Mouse (Mus musculus) embryonic facial prominence, embryonic 15.5 days (tissue): ENCODE results near the gene B4galnt1. TPM values are rescaled to one million over a fixed set of nuclear protein-coding genes. Genes with fewer than 3 reads are reported as not detected.
A peak's percentile ranks its signal among the peaks of the same experiment; 100 is the strongest.
"Not testable (repeated sequence)": the region's sequence is repeated elsewhere in the genome, so short reads cannot be mapped to it uniquely, and the experiment has no call there.

ENCODE experiments used
- ATAC-seq: fragments of 200-750 bp; cut with Nextera tagmentation; 2 replicates; pipeline ENCODE4 v1.8.0; 2017; ENCODE audit warnings: low read depth, moderate TSS enrichment; ENCODE audit not compliant: insufficient number of reproducible peaks, low FRiP score, low TSS enrichment
- H3K27ac ChIP-seq: fragments of 300-500 bp; sonication (generic); replicated peaks from 2 replicates; pipeline ENCODE4 v1.5.1; 2015; ENCODE audit warnings: mild to moderate bottlenecking, inconsistent platforms
- H3K27me3 ChIP-seq: fragments of 300-500 bp; sonication (generic); 2 replicates; pipeline ENCODE4 v1.6.1; 2015; ENCODE audit warnings: inconsistent platforms
- H3K36me3 ChIP-seq: fragments of 300-500 bp; sonication (generic); 2 replicates; pipeline ENCODE4 v1.6.1; 2015; ENCODE audit warnings: mild to moderate bottlenecking, inconsistent platforms
- H3K4me1 ChIP-seq: fragments of 300-500 bp; sonication (generic); 2 replicates; pipeline ENCODE4 v1.6.1; 2015; ENCODE audit warnings: inconsistent platforms
- H3K4me2 ChIP-seq: fragments of 300-500 bp; sonication (generic); replicated peaks from 2 replicates; pipeline ENCODE4 v1.6.1; 2015; ENCODE audit warnings: mild to moderate bottlenecking, inconsistent platforms
- H3K4me3 ChIP-seq: fragments of 300-500 bp; sonication (generic); replicated peaks from 2 replicates; pipeline ENCODE4 v1.5.1; 2015; ENCODE audit warnings: mild to moderate bottlenecking, inconsistent platforms
- H3K9ac ChIP-seq: fragments of 300-500 bp; sonication (generic); 2 replicates; pipeline ENCODE4 v1.6.1; 2015; ENCODE audit warnings: inconsistent platforms
- H3K9me3 ChIP-seq: fragments of 300-500 bp; sonication (generic); replicated peaks from 2 replicates; pipeline ENCODE4 v1.6.1; 2016; ENCODE audit warnings: inconsistent platforms
- WGBS: fragments of 180-500 bp; shearing (Covaris S2); methylation state at CpG from one replicate; pipeline ENCODE4 v1.1.7; 2015; 5-methylcytosine and 5-hydroxymethylcytosine counted together
- polyA plus RNA-seq: library from polyadenylated mRNA; unstranded; fragments of >200 nt; fragmentation: Nextera tagmentation; extraction: Ambion mirVana; gene quantifications from 2 replicates; pipeline ENCODE4 v1.2.1, GENCODE M21; 2015

The B4galnt1 gene
- polyA plus RNA-seq, 1 experiment from 2014 or later, result 12.7 TPM

DNA sequence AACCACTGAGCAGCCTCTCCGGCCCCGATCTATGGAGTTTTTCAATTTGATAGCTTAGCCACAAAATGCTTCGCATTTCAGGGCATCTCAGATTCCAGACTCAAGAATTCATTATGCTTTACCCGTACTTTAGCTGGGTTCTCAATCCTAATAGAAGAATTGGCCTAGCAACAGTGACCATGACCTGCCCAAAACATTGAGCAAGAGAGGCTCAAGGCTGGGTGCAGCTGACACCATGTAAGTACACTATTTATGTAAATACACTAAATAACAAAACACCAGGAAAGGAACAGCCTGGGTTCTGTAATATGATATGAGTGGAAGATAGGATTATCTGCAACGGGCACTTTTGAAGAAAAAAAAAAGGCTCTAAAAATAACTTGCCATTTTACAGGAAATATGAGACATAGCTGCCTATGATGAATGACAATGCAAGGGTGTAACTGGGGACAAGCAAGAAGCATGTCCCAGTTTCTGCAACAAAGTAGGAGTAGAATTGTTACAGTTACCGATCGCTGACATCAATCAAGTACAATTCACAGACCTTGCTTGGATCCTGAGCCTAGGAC, 37.2 kb upstream of the B4galnt1 start:
- H3K4me2 ChIP-seq, result no peak overlapping the region
- no peak overlapping the region for H3K4me3 ChIP-seq
- H3K27me3 ChIP-seq, result no peaks in the 10 kb centered on the region
- peaks cover 7% of the 10 kb centered on the region for H3K4me1 ChIP-seq
- H3K27ac ChIP-seq, result no peak overlapping the region
- H3K9ac ChIP-seq, result no peak overlapping the region
- no peaks in the 10 kb centered on the region for H3K36me3 ChIP-seq
- no peaks in the 10 kb centered on the region for H3K9me3 ChIP-seq
- WGBS, result 54% methylated on average over 7 of the region's 7 CpGs
- ATAC-seq, result no peak

DNA sequence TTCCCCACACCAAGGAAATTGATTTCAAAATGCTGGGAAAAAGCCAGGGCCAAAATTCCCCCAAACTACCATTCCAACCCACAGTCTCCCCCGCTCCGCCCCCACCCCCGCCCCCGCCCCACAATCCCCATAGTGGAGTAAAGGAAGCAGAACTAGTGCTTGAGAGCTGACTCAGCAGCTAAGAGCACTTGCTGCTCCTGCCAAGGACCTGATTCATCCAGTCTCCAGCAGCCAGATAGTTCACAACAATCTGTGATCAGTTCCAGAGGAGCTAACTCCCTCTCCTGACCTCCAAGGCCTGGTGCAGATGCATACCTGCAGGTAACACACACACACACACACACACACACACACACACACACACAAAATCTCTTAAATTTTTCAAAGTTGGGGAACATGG, 35.6 kb upstream of the B4galnt1 start:
- H3K36me3 ChIP-seq, result no peaks in the 10 kb centered on the region
- ATAC-seq, result no peak

DNA sequence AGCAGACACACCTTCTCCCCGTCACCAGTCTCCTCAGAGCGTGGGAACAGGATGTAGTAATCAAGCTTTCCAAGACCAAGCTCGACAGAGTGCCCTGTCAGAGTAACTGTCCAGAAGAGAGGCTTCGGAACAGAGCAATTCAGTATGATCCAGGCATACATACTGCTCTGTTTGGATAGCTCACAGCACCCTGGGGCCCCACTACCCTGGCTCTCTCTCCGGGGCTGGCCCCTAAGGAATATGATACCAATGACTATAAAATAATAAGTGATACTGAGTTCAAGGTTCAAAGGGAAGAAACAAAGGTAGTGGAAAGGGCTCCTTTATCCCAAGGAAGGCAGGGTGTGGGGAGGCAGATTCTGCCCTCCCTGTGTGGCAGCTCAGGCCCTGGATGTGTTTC, 32.6 kb upstream of the B4galnt1 start:
- Histone ChIP-seq H3K36me3 (no peaks in the 10 kb centered on the region), H3K9me3 (no peaks in the 10 kb centered on the region), H3K4me3 (no peak overlapping the region), H3K4me1 (peaks cover 8% of the 10 kb centered on the region; the same call in 1 of the 2 replicates), H3K9ac (no peak overlapping the region), H3K27ac (no peak overlapping the region), H3K27me3 (no peaks in the 10 kb centered on the region), H3K4me2 (no peak overlapping the region)
- WGBS, result 59% methylated on average over 5 of the region's 5 CpGs
- ATAC-seq, result no peak

More for the DNA sequence above, 35.6 kb upstream of the B4galnt1 start:
- Histone ChIP-seq H3K4me2 (no peak overlapping the region), H3K27ac (no peak overlapping the region), H3K4me3 (no peak overlapping the region), H3K4me1 (no peaks in the 10 kb centered on the region), H3K9ac (no peak overlapping the region), H3K9me3 (no peaks in the 10 kb centered on the region), H3K27me3 (no peaks in the 10 kb centered on the region)
- WGBS, result 55% methylated on average over 4 of the region's 4 CpGs

DNA sequence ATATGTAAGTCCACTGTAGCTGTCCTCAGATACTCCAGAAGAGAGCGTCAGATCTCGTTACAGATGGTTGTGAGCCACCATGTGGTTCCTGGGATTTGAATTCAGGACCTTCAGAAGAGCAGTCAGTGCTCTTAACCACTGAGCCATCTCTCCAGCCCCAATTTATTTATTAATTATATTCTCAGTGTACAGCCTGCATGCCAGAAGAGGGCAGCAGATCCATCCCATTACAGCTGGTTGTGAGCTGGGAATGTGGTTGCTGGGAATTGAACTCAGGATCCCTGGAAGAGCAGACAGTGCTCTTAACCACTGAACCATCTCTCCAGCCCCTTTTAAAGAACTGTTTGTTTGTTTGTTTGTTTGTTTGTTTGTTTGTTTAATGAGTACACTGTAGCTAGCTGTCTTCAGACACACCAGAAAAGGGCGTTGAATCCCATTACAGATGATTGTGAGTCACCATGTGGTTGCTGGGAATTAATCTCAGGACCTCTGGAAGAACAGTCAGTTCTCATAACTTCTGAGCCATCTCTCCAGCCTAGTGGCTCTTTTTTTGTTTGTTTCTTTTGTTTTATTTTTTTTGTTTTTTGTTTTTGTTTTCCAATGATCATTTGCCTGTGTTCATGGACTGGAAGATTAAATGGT, 30.5 kb upstream of the B4galnt1 start:
- H3K9ac ChIP-seq, H3K4me3 ChIP-seq, H3K27me3 ChIP-seq, ATAC-seq, H3K4me2 ChIP-seq, H3K27ac ChIP-seq, H3K9me3 ChIP-seq, H3K36me3 ChIP-seq, H3K4me1 ChIP-seq: not testable (repeated sequence)
- WGBS, result 78% methylated on average over 3 of the region's 3 CpGs

DNA sequence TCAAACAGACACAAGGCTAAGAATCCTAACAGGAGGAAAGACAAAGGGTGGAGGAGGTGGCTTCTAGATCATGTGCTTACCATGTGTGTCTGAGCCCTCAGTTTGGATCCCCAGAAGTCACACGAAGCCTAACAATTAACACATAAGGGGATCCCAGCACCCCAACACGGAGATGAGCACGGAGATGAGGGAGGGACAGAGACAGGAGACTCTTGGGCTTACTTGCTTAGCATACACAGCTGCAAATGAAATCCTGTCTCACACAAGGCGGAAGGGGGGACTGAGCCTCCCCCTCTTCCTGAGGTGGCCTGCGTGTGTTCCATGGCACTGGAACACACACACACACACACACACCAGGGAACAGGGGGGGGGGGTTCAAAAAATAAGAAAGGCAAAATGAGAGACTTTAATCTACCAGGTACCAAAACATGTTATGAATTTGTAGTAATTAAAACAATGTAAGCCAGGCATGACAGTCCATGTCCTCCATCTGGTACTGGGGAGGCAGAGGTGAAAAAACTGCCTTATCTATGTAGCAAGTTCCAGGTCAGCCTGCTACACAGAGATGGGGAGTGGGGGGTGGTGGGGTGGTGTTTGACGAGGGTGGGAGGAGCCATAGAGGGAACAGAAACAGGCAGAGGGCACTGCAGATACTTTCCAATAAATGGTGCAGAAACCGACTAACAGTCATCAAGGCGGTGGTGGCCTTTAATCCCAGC, 29.7 kb upstream of the B4galnt1 start:
- Histone ChIP-seq H3K4me1 (peaks cover 8% of the 10 kb centered on the region; the same call in 1 of the 2 replicates), H3K27ac (0 out of 2 replicates have a peak overlapping the region, but pooled peaks have one; percentile 48), H3K4me2 (no peak overlapping the region), H3K27me3 (no peaks in the 10 kb centered on the region), H3K36me3 (no peaks in the 10 kb centered on the region), H3K9ac (no peak overlapping the region), H3K4me3 (no peak overlapping the region), H3K9me3 (no peaks in the 10 kb centered on the region)
- ATAC-seq, result no peak
- 28% methylated on average over 8 of the region's 8 CpGs for WGBS

DNA sequence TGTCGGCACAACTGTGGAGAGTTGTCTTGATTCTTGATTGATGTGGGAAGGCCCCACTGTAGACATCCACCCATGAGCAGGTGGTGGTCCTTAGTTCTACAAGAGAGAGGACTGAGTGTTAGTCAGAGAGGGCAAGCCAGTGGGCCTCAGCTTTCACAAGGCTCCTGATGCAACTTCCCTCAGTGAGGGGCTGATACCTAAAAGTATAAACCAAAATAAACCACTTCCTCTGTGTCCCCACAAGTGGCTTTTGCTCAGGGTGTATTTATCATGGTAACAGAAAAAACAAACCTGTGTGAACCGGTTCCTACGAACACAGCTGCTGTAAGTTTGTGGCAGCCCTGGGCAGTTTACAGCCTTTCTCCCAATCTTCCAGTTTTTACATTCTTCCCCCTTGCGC, 28.5 kb upstream of the B4galnt1 start:
- Histone ChIP-seq H3K9me3 (no peaks in the 10 kb centered on the region), H3K4me2 (no peak overlapping the region), H3K27me3 (no peaks in the 10 kb centered on the region), H3K9ac (no peak overlapping the region), H3K4me3 (no peak overlapping the region), H3K4me1 (peaks cover 8% of the 10 kb centered on the region; the same call in 1 of the 2 replicates), H3K36me3 (no peaks in the 10 kb centered on the region), H3K27ac (no peak overlapping the region)
- no peak for ATAC-seq
- WGBS, result 67% methylated on average over 4 of the region's 4 CpGs

DNA sequence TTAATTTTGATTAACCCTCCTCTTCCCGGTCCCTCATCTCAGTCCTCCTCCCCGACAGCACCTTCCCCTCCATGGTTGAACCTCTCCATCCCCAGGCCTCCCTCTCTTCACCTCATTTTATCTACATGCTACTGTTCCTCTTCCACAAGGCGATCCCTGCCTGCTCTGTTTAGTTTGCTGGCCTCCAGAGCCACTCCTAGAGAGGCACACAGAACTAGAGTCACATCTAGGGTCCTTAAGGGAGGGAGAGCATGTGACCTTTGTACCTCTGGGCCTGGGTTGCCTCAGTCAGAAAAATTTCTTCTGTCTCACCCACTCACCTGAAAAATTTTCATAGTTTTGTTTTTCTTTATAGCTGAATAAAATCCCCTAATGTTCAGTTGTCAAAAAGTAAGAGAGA, 27.1 kb upstream of the B4galnt1 start:
- ATAC-seq, result no peak
- no peaks in the 10 kb centered on the region for H3K9me3 ChIP-seq
- peaks cover 8% of the 10 kb centered on the region; the same call in 1 of the 2 replicates for H3K4me1 ChIP-seq
- no peak overlapping the region for H3K4me2 ChIP-seq
- H3K36me3 ChIP-seq, result no peaks in the 10 kb centered on the region
- WGBS, result 77% methylated on average over 3 of the region's 3 CpGs
- no peak overlapping the region for H3K27ac ChIP-seq
- no peak overlapping the region for H3K4me3 ChIP-seq
- no peak overlapping the region for H3K9ac ChIP-seq
- no peaks in the 10 kb centered on the region for H3K27me3 ChIP-seq

DNA sequence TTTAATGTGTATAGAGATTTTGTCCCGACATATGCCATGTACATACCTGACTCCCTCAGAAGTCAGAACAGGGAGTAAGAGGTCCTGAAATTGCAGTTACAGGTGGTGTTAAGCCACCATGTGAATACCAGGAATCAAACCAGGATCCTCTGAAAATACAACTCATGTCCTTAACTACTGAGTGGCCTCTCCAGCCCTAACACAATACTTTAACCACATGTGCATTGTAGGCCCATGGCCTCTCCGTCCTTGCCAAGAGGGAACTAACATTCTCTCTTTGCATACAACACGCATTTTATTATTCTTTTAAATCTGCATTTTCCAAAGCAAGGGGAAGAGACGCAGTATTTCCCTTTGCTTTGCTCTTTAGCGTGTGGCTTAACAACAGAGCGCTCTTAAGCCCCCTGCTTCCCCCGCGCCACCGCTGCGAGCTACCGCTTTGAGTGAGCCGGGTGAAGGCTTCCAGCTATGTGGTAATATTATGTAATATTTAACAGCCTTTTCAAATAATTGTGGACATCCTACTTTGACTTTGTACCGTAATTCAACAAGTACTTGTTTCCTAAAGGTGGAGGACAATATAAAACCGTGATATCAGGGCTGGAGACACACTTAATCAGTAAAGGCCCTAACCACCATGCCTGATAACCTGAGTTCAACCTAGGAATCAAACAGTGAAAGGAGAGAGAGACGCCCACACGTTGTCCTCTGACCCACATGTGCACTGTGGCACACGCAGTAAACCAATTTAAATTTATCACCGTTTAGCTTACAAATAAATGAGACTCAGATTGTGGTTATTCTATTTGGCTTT, 26.5 kb upstream of the B4galnt1 start:
- ATAC-seq, result no peak
- Histone ChIP-seq H3K9me3 (no peaks in the 10 kb centered on the region), H3K4me1 (peaks cover 8% of the 10 kb centered on the region; the same call in 1 of the 2 replicates), H3K27me3 (no peaks in the 10 kb centered on the region), H3K4me2 (no peak overlapping the region), H3K36me3 (no peaks in the 10 kb centered on the region), H3K9ac (no peak overlapping the region), H3K27ac (no peak overlapping the region), H3K4me3 (no peak overlapping the region)
- 86% methylated on average over 18 of the region's 18 CpGs for WGBS

DNA sequence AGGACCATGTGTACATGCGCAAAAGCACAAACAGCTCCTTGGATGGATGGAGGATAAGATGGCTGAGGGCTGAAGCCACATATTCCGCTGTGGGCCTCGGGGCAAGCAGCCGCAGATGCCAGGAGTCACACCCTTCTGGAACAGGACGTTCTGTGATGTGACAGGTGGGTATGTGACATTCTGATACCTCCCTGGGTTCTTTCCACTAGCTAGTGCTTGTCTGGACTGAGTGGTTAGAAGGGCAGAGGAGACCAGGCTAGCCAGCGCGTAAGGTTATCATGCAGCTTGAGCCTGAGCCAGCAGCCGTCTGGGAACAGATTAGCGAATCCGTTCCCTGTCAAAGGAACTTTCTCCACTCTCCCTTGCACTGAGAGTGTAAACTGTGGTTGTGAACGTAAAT, 24.1 kb upstream of the B4galnt1 start:
- H3K9me3 ChIP-seq, result no peaks in the 10 kb centered on the region
- no peaks in the 10 kb centered on the region for H3K4me1 ChIP-seq
- 80% methylated on average over 11 of the region's 11 CpGs for WGBS
- ATAC-seq, result no peak
- H3K27ac ChIP-seq, result no peak overlapping the region
- H3K36me3 ChIP-seq, result no peaks in the 10 kb centered on the region
- H3K9ac ChIP-seq, result no peak overlapping the region
- no peak overlapping the region for H3K4me3 ChIP-seq
- H3K27me3 ChIP-seq, result no peaks in the 10 kb centered on the region
- H3K4me2 ChIP-seq, result no peak overlapping the region

DNA sequence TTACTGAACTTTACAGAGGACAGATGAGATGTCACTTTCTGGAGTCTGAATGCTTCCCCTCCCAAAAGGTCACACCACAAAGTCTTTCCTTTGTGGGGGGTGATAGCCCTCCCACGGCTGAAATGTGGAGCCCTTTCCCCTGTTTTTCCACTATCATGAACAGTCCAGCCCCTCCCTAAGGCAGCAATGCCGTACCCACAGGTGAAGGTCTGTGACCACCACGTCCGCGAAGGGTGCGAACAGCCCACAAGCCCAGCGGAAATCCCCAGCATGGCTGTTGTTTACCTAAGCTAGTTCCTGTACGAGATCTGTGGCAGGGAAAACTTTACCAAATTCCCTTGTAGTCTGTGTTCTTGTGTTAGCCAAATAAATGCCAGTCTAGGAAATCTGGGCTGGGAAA, 23.5 kb upstream of the B4galnt1 start:
- H3K9me3 ChIP-seq, result no peaks in the 10 kb centered on the region
- H3K27ac ChIP-seq, result no peak overlapping the region
- ATAC-seq, result no peak
- WGBS, result 77% methylated on average over 8 of the region's 8 CpGs
- no peak overlapping the region for H3K9ac ChIP-seq
- no peak overlapping the region for H3K4me3 ChIP-seq
- H3K36me3 ChIP-seq, result no peaks in the 10 kb centered on the region
- H3K4me2 ChIP-seq, result no peak overlapping the region
- H3K4me1 ChIP-seq, result no peaks in the 10 kb centered on the region
- no peaks in the 10 kb centered on the region for H3K27me3 ChIP-seq

DNA sequence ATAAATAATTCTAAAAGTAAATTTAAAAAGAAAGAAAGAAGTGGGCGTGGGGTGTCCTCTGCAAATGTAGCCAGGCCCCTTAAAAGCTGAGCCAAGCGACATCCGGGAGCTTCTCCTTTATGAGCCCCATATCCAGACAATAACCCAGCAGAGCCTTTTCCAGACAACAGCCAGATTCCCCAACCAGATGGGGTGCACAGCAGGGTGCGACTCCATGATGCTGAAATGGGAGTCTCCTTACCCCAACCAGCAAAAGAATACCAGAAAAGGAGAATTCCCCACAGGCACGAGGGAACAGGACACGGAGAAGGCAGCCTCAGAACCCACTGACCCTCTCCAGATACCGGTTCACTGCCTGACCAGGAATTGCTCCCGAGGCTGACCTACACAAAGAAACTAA, 21.8 kb upstream of the B4galnt1 start:
- Histone ChIP-seq H3K9ac (no peak overlapping the region), H3K36me3 (no peaks in the 10 kb centered on the region), H3K27ac (no peak overlapping the region), H3K4me1 (no peaks in the 10 kb centered on the region), H3K27me3 (no peaks in the 10 kb centered on the region), H3K4me3 (no peak overlapping the region), H3K9me3 (no peaks in the 10 kb centered on the region), H3K4me2 (no peak overlapping the region)
- WGBS, result 80% methylated on average over 8 of the region's 8 CpGs
- no peak for ATAC-seq
